Mouse (Mus musculus): ENCODE measurements around the gene Gabrp. TPM values are rescaled to one million over a fixed set of nuclear protein-coding genes. Genes with fewer than 3 reads are reported as not detected.

The Gabrp gene
- total and polyA plus RNA-seq, 3 experiments: 0.08 TPM; not detected in 2

DNA sequence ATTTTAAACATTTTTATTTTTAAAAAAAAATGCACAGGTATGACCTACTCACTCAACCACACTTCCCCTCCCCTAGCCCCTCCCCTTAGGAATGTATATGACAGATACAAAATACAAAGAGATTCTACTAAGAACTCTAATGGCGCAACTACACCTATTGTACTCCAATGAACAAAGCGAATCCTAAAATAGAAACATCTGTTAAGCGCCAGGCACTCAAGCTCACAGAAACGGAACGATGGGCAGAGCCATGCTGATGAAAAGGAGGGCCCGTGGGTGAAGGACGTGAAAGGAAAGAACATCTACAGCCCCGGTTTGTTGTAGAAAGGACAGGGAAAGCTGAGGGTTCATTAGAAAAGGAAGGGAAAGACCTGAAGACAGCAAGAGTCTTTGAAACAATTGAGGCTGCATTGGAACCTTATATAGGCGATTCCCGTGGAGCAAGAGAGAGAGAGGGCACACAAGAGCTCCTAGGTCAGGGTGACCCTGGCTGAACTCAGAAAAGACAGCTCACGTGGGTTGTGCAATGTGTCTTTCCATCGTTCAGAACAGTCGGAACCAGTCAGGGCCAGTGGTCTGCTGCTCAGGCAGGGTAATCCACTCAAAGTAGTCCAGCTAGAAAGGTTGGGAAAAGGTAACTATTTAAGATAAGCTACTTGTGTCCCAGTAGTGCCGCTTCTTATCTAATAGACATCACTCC, 27.7 kb downstream of the Gabrp start:
- dilution Hi-C loops (cut with MboI; ENCODE audit: extremely low pct_ligation_motif_present, extremely low pct_unique_long_range_greater_than_20kb, low sequenced_read_pairs): no loop called here
- Histone ChIP-seq H3K36me3 (replicated peaks in 1 of 2; ENCODE audit: control insufficient read depth in 1 of 2, insufficient read depth in 1 of 2, low read length in 1 of 2) (no peaks in the 10 kb centered on the region), H3K4me3 (replicated peaks in 1 of 3; ENCODE audit: low read depth in 2 of 3, low read length in 2 of 3, poor library complexity in 1 of 3) (no peak overlapping the region), H3K27me3 (replicated peaks) (no peaks in the 10 kb centered on the region), H3K4me2 (ENCODE audit: insufficient read depth, low read depth, poor library complexity, severe bottlenecking) (no peak overlapping the region), H3K4me1 (ENCODE audit: control insufficient read depth in 1 of 2, insufficient read depth in 2 of 2) (peaks cover 13 to 23% of the 10 kb centered on the region in 2 experiments), H3K9me3 (replicated peaks; ENCODE audit: low read length) (no peaks in the 10 kb centered on the region), H3K9ac (ENCODE audit: insufficient read depth, low read depth) (no peak overlapping the region), H3K79me2 (replicated peaks; ENCODE audit: control insufficient read depth, extremely low read depth, insufficient read depth, poor library complexity, severe bottlenecking) (no peaks in the 10 kb centered on the region), H3K27ac (ENCODE audit: insufficient read depth, low read depth) (no peak overlapping the region)
- DNase-seq (ENCODE audit: extremely low read depth): no peak
- in situ Hi-C loops (cut with MboI; ENCODE audit: low pct_ligation_motif_present, low pct_unique_long_range_greater_than_20kb, low sequenced_read_pairs): loop anchor here (5.0 kb wide), 1 partner anchor 374 kb away; no protein-coding TSS in a partner anchor
- TF ChIP-seq CHD2 (IDR thresholded peaks at IDR 0.05; ENCODE audit: low read length) (no peak), ETS1 (conservative IDR thresholded peaks at IDR 0.05; ENCODE audit: low read depth, low read length) (no peak), NELFE (IDR thresholded peaks at IDR 0.05; ENCODE audit: low read depth, low read length) (no peak)

DNA sequence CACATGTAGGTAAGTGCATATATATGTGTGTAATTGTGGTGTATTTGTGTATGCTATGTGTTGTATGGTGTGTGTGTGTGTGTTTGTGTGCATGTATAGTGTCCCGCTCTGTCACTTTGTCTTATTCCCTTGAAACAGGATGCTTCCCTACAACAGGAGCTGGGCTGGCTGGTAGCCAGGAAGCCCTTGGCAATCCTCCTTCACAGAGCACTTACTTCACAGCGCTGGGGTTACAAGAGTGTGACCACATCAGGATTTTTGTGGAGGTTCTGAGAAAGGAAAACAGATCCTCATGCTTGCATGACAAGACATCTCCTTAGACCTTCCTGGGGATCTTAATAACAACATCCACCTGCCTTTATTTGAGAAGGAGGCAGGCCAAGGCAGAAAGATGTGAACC, 31.4 kb downstream of the Gabrp start:
- Histone ChIP-seq H3K27ac (ENCODE audit: insufficient read depth, low read depth) (no peak overlapping the region), H3K4me1 (ENCODE audit: control insufficient read depth in 1 of 2, insufficient read depth in 2 of 2) (peaks cover 3 to 6% of the 10 kb centered on the region in 2 experiments), H3K4me2 (ENCODE audit: insufficient read depth, low read depth, poor library complexity, severe bottlenecking) (no peak overlapping the region), H3K9me3 (replicated peaks; ENCODE audit: low read length) (no peaks in the 10 kb centered on the region), H3K4me3 (replicated peaks in 1 of 3; ENCODE audit: low read depth in 2 of 3, low read length in 2 of 3, poor library complexity in 1 of 3) (no peak overlapping the region), H3K36me3 (replicated peaks in 1 of 2; ENCODE audit: control insufficient read depth in 1 of 2, insufficient read depth in 1 of 2, low read length in 1 of 2) (no peaks in the 10 kb centered on the region), H3K27me3 (replicated peaks) (no peaks in the 10 kb centered on the region), H3K9ac (ENCODE audit: insufficient read depth, low read depth) (no peak overlapping the region), H3K79me2 (replicated peaks; ENCODE audit: control insufficient read depth, extremely low read depth, insufficient read depth, poor library complexity, severe bottlenecking) (no peaks in the 10 kb centered on the region)
- no peak for TF ChIP-seq ZC3H11A (IDR thresholded peaks at IDR 0.05; ENCODE audit: low read depth, low read length)
- TF ChIP-seq POLR2AphosphoS2 (IDR thresholded peaks at IDR 0.05; ENCODE audit: low read depth, low read length): no peak
- TF ChIP-seq MAX (IDR thresholded peaks at IDR 0.05; ENCODE audit: low read length): no peak
- no peak for TF ChIP-seq USF2 (conservative IDR thresholded peaks at IDR 0.05; ENCODE audit: low read depth, low read length)
- no peak for TF ChIP-seq POLR2A (IDR thresholded peaks at IDR 0.05; ENCODE audit: low read depth, low read length)
- TF ChIP-seq ELF1 (IDR thresholded peaks at IDR 0.05; ENCODE audit: low read depth, low read length): no peak
- TF ChIP-seq CHD1 (IDR thresholded peaks at IDR 0.05; ENCODE audit: low read depth, low read length): no peak
- no peak for TF ChIP-seq RCOR1 (conservative IDR thresholded peaks at IDR 0.05; ENCODE audit: low read depth, low read length)
- TF ChIP-seq RAD21 (IDR thresholded peaks at IDR 0.05; ENCODE audit: low read depth, low read length): no peak
- no peak for DNase-seq (ENCODE audit: extremely low read depth)
- in situ Hi-C loops (cut with MboI; ENCODE audit: low pct_ligation_motif_present, low pct_unique_long_range_greater_than_20kb, low sequenced_read_pairs): no loop called here
- dilution Hi-C loops (cut with MboI; ENCODE audit: extremely low pct_ligation_motif_present, extremely low pct_unique_long_range_greater_than_20kb, low sequenced_read_pairs): no loop called here

DNA sequence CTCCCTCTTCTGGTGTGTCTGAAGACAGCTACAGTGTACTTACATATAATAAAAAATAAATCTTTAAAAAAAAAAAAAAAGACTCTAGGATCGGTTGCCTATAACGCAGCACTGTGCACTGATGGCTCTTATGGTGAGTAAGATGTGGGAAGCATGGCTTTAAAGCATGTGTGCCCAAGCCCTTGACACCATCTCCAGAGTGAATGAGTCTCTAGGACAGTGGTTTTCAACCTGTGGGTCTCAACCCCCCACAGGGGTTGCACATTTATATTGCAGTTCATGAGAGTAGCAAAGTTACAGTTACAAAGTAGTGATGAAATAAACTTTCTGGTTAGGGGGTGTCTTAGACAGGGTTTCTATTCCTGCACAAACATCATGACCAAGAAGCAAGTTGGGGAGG, 33.8 kb downstream of the Gabrp start:
- TF ChIP-seq USF2 (conservative IDR thresholded peaks at IDR 0.05; ENCODE audit: low read depth, low read length) (no peak), TCF12 (IDR thresholded peaks at IDR 0.05; ENCODE audit: low read depth, low read length) (no peak), IRF4 (IDR thresholded peaks at IDR 0.05; ENCODE audit: low read depth, low read length) (no peak), MYC (IDR thresholded peaks at IDR 0.05; ENCODE audit: low read depth, low read length) (no peak), SMC3 (IDR thresholded peaks at IDR 0.05; ENCODE audit: low read depth, low read length) (no peak), UBTF (IDR thresholded peaks at IDR 0.05; ENCODE audit: low read depth, low read length) (no peak)
- dilution Hi-C loops (cut with MboI; ENCODE audit: extremely low pct_ligation_motif_present, extremely low pct_unique_long_range_greater_than_20kb, low sequenced_read_pairs) (no loop called here), in situ Hi-C loops (cut with MboI; ENCODE audit: low pct_ligation_motif_present, low pct_unique_long_range_greater_than_20kb, low sequenced_read_pairs) (no loop called here)
- Histone ChIP-seq H3K36me3 (replicated peaks in 1 of 2; ENCODE audit: control insufficient read depth in 1 of 2, insufficient read depth in 1 of 2, low read length in 1 of 2) (no peaks in the 10 kb centered on the region), H3K79me2 (replicated peaks; ENCODE audit: control insufficient read depth, extremely low read depth, insufficient read depth, poor library complexity, severe bottlenecking) (no peaks in the 10 kb centered on the region), H3K27ac (ENCODE audit: insufficient read depth, low read depth) (no peak overlapping the region), H3K9ac (ENCODE audit: insufficient read depth, low read depth) (no peak overlapping the region), H3K4me2 (ENCODE audit: insufficient read depth, low read depth, poor library complexity, severe bottlenecking) (no peak overlapping the region), H3K9me3 (replicated peaks; ENCODE audit: low read length) (no peaks in the 10 kb centered on the region), H3K4me1 (ENCODE audit: control insufficient read depth in 1 of 2, insufficient read depth in 2 of 2) (peaks cover 3 to 5% of the 10 kb centered on the region in 2 experiments), H3K27me3 (replicated peaks) (no peaks in the 10 kb centered on the region), H3K4me3 (replicated peaks in 1 of 3; ENCODE audit: low read depth in 2 of 3, low read length in 2 of 3, poor library complexity in 1 of 3) (no peak overlapping the region)
- DNase-seq (ENCODE audit: extremely low read depth): no peak
